Mouse (Mus musculus) spleen, adult 2 months (tissue): Measurements from ENCODE around the gene Ptpro.

Source experiments
- CTCF ChIP-seq: fragments of 200-500 bp; IDR thresholded peaks from 2 replicates; pipeline ENCODE4 v1.5.1; 2011; ENCODE audit warnings: mild to moderate bottlenecking, inconsistent platforms; ENCODE audit not compliant: insufficient read depth, insufficient read length, insufficient replicate concordance; ENCODE audit errors: extremely low read depth
- POLR2A ChIP-seq: fragments of 200-500 bp; IDR thresholded peaks from 2 replicates; pipeline ENCODE4 v1.6.1; 2011; ENCODE audit warnings: low read depth, low read length, inconsistent platforms

DNA sequence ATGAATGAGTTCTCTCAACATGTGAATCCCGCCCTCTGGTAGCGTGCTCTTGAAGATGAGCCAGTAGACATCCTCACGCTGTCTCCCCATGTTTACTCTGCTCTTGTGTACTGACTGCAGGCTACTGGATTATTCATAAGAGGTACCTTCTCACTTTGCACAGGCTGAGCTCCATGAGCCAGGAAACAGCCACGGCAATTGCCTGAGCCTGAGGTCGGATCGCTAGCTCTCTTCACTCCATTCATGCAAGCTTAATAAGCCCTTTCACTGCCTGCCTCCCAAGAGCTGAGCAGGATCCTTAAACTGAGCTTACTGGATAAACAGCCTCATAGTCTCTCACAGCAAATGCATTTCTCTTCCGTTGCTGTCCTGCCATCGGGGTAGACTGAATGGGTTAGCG is 220.0 kb downstream of the Ptpro start:
- no peak for TF ChIP-seq CTCF
- TF ChIP-seq POLR2A, result no peak
